Mouse (Mus musculus): Measurements from ENCODE around the gene Sycp3.
A peak's percentile ranks its signal among the peaks of the same experiment; 100 is the strongest.
"Not testable (repeated sequence)": the region's sequence is repeated elsewhere in the genome, so short reads cannot be mapped to it uniquely, and the experiment has no call there.

Sycp3 gene

DNA sequence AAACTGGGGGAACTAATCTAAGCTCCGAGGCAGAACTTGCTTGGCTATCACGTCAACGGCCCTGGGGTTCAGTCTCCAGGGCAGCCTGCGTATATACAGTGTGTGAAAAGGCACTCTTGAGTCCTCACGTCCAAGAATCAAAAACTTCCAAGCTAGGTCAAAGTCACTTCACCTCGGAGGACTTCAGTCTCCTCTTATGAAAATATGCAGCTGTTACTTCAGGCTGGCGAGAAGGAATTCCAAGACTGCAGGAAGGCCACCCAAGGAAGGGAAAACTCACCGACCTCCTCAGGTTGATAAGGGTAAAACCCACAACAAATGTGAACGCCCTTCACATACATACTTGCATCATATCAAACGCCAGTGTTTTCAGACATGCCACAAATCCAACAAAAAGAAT lies 42.0 kb downstream of the Sycp3 start:
- no peak for DNase-seq (ENCODE audit: low spot score)

DNA sequence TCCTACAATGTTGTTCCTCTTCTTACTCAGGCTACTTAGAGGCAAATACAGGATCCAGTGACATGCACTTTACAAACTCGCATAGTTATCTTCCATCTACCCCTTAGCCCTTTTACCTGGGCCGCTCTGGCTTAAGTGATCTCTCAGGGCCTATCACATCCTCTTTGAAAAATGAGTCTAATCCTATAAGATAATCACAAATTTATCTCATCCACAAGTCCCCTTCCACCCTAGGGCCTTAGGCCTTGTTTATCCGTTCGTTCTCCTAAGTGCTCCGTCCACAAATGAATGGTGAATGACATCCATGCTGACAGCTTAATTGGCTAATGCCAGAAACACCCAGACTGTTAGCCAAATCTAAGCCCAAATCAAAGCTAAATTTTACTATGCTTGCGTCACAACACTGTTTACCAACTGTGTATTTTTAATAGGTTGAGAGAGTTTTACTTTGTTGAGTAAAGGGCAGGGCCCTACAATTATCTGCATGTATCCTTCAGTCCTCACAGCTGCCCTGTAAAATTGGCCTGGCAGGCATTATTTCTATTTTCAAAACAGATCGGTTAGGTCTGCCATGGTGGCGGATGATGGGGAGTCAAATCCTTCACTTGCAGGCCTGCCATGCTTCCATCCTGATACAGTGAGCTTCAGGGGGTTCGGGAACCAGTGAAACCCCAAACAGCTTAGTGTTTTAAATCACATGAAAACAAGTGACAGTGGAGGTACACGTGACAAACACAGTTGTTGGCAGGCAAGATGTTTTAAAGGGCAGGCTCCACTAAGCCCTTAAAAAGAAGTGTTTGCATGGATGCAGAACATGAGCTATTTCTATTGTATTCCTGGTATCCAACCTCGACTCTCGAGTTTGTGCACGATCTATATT lies 42.8 kb downstream of the Sycp3 start:
- no peak for DNase-seq (ENCODE audit: low spot score)

- DNase-seq (ENCODE audit: low spot score), result no peak
Measured at GRCm38 (mm10) chr10:88502919-88503318, 43.5 kb downstream of the Sycp3 start.

DNA sequence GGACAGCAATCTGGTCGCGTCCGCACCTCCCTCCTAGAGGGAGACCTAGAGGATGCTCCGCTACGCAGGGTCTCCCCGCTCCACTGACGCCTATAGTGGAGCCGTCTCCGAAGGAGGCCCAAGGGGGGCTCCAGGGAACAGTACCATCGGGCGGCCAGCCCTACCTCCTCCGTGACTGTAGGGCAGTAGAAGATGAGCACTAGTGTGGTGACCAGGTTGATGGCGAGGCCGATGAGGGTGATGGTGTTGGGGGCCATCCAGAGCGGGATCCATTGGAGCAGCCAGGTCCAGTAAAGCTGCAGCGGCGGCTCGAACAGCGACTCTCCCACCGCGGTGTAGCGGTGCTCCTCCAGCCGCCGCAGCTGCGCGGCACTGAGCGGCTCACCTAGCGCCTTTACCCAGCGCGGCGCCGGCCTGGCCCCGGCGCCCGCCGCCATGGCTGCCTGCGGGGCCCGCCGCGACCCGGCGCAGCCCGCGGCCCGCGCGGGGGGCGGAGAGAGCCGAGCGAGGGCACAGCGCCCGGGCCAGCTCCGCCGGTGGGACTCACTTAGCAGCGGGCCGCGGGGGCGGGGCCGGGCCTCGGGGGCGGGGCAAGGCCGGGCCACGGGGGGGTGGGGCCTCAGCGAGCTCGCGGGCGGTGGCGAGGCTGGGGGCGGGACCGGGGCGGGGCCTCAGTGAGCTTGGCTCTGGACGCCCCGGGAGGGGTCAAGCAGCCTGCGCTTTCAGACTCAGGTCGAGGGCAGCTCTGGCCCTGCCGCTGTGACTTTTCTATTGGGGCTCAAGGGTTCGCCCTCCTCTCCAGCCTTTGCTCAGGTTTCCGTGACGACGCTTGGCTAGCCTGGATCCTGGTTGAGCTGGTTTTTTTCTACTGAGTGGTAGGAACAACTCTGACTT lies 44.3 kb downstream of the Sycp3 start, which contains the start of gene Chpt1:
Gene Chpt1, minus strand, starts transcription at position 653 of the 894 bp plus-strand sequence.
- peak; percentile 90 for DNase-seq (ENCODE audit: low spot score)

- DNase-seq (ENCODE audit: low spot score), result no peak
Measured at GRCm38 (mm10) chr10:88504481-88504880, 45.1 kb downstream of the Sycp3 start.

- no peak for DNase-seq (ENCODE audit: low spot score)
Measured at GRCm38 (mm10) chr10:88505256-88505655, 45.9 kb downstream of the Sycp3 start.

DNA sequence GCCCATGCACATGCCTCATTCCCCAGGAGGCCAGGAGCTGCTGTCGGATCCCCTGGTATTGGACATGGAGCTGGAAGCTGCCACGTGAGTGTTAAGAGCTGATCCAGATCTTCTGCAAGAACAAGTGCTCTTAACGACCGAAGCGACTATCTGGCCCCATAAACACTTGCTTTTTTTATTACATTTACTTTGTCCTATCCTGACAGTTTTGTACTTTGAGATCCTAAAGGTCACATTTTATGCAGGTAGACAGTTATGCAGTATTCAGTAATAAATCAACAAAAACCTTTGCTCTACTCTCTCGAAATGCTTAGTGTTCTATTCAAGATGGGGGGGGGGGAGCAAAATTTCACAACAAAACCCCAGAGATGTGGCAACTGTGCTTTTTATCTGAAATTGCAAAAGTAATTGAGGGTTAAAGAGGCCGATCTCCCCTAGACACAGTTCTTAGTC lies 48.3 kb downstream of the Sycp3 start:
- DNase-seq (ENCODE audit: low spot score), result no peak

DNA sequence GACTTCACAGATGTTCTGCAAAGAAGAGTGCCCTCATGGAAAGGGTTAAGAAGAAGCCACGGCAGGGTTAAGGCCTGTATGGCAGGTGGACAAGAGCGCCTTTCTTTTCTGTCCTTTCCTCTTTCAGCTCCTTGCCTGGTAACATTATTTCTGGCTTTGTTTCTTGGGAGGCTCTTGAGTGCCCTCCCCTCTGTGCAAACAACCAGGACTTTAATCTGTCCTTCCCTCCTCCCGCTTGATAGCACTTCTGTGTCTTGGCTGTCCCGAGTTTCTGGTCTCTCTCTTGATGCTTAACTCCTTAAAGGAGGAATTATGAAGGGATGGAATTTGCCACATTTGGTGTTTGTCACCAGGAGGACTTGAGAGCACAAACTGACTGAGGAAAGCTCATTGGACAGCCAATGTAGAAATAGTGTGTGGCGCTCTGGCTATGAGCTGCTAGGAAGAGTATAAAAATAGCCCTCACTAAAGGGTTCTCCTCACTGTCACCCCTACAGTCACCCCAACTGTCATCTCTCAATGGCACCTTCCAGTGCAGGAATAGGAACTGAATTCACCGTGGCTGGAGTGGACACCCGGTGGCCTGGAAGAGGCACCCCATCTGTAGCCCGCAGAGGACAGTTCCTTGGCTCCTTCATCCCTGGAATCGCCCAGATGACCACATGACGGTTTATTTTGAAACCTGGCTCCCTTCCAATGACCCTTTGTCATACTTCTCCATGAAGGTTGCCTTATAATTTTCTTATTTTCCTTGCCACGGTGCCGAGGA lies 51.3 kb downstream of the Sycp3 start:
- DNase-seq (ENCODE audit: low spot score), result no peak

GRCm38 (mm10) chr10:88511355-88511754 lies 52.0 kb downstream of the Sycp3 start:
- no peak for DNase-seq (ENCODE audit: low spot score)

DNA sequence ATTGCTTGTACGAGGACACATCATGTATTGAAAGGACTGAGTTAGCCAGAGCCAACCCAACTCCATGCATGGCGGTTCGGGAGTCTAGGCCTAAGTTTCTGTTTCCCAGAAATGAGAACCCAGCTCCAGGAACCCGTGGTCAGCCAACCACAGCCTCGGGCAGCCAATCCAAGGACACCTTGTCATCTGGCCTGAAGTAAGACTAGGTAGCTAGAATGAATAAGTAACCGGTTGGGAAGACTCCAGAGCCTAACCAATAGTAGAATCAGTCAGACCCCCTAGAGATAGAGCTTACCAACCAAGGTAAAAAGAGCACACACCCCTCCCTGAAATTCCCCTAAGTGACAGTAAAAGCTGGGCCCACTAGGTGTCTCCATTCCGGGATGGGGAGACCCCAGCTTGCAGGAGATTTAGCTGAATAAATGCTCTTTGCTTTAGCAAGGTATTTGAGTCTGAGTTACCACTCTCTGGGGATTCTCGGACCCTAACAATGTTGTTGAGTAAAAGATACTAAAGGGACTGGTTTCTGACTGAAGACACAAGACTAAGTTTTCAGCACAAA lies 54.3 kb downstream of the Sycp3 start:
- no peak for DNase-seq (ENCODE audit: low spot score)

DNA sequence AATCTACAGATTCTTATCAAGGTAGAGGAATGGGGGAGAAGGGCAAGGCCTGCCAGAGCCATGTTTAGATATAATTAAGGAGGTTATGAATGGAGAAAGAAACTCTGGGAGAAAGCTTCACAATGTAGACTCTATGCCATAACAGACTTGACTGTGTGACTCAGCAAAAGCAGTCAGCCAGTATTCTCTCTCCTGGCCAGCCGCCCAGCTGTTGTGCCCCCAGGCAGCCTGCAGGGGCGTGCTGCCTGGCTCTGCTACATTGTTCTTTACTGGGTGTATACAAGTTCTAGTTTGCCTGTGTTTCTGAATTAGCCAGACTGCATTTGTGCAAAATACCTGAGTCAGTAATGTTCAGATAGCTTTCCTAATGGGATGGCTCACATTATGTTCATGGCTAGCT lies 55.1 kb downstream of the Sycp3 start:
- DNase-seq (ENCODE audit: low spot score), result peak; percentile 68

DNA sequence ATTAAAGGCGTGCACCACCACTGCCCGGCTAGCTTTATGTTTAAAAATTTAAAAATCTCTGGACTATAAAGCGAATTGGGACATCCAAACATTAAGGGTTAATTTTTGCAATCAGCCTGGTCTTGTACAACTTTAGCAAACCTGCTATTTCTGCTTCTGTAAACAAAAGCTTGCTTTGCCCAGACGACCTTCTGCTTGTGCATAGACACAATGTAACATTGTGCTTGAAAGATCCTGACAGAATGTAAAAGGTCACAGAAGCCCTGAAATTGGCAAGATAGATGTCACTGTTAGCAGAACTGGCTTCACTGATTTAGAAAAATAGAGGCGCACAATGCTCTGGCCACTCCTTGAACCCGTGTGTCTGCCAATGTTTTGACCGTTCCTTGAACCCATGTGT lies 55.7 kb downstream of the Sycp3 start:
- DNase-seq (ENCODE audit: low spot score), result not testable (repeated sequence)

DNA sequence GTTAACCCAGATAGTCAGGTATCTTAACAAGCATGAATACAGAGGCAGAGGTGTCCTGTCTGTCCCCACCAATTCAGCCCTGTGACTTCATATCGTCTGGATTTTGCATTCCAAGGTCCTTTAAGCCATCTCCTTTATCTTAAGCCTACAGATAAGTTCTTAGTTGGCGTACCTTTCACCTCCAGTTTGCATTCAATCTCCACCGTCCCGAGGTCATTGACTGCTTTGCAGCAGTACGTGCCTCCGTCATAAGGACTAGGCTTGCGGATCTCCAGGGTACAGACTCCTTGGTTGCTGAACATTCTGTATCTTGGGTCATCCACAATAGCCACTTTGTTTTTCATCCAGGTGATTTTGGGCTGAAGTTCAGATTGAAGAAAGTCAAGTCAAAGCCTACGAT lies 63.4 kb downstream of the Sycp3 start:
- DNase-seq (ENCODE audit: low spot score), result no peak

All from ovary, postnatal 36 days (tissue).